Mouse (Mus musculus) lung, postnatal 36 days (tissue): ENCODE results near the gene Elf2.
"Not testable (repeated sequence)": the region's sequence is repeated elsewhere in the genome, so short reads cannot be mapped to it uniquely, and the experiment has no call there.

Source experiments
- DNase-seq: peaks from one replicate; pipeline ENCODE4 v3.0.0; 2022; ENCODE audit warnings: mixed read lengths

The Elf2 gene

GRCm38 (mm10) chr3:51358660-51359557 lies 18.4 kb upstream of the Elf2 start:
- peak; percentile 83 for DNase-seq

- DNase-seq: peak; percentile 84
Measured at GRCm38 (mm10) chr3:51358181-51358580, 17.7 kb upstream of the Elf2 start.

- no peak for DNase-seq
Measured at GRCm38 (mm10) chr3:51357624-51358023, 17.2 kb upstream of the Elf2 start.

GRCm38 (mm10) chr3:51357078-51357477 lies 16.6 kb upstream of the Elf2 start:
- no peak for DNase-seq

- not testable (repeated sequence) for DNase-seq
Measured at GRCm38 (mm10) chr3:51354956-51355355, 14.5 kb upstream of the Elf2 start.

GRCm38 (mm10) chr3:51354034-51354427 lies 13.6 kb upstream of the Elf2 start:
- DNase-seq: no peak

- DNase-seq: peak; percentile 87
Measured at GRCm38 (mm10) chr3:51353325-51354033, 13.0 kb upstream of the Elf2 start.

GRCm38 (mm10) chr3:51350806-51351205 lies 10.3 kb upstream of the Elf2 start:
- DNase-seq: no peak

- DNase-seq: no peak
Measured at GRCm38 (mm10) chr3:51348646-51349238, 8.3 kb upstream of the Elf2 start.

GRCm38 (mm10) chr3:51345017-51345416 lies 4.6 kb upstream of the Elf2 start:
- DNase-seq: not testable (repeated sequence)

- not testable (repeated sequence) for DNase-seq
Measured at GRCm38 (mm10) chr3:51344182-51344581, 3.7 kb upstream of the Elf2 start.

- DNase-seq: no peak
Measured at GRCm38 (mm10) chr3:51343260-51343659, 2.8 kb upstream of the Elf2 start.

- no peak for DNase-seq
Measured at GRCm38 (mm10) chr3:51342152-51342551, 1.7 kb upstream of the Elf2 start.

- peak; percentile 92 for DNase-seq
Measured at GRCm38 (mm10) chr3:51341268-51342081, 1.0 kb upstream of the Elf2 start.

GRCm38 (mm10) chr3:51339734-51340551 lies 520 bp downstream of the Elf2 start:
- peak; percentile 45 for DNase-seq

- DNase-seq: no peak
Measured at GRCm38 (mm10) chr3:51339378-51339733, 1.1 kb downstream of the Elf2 start.

GRCm38 (mm10) chr3:51335378-51335777 lies 5.1 kb downstream of the Elf2 start:
- no peak for DNase-seq

- no peak for DNase-seq
Measured at GRCm38 (mm10) chr3:51333950-51334349, 6.5 kb downstream of the Elf2 start.

GRCm38 (mm10) chr3:51333234-51333889 lies 7.1 kb downstream of the Elf2 start:
- peak; percentile 72 for DNase-seq

GRCm38 (mm10) chr3:51330086-51330485 lies 10.4 kb downstream of the Elf2 start:
- DNase-seq: no peak

- DNase-seq: no peak
Measured at GRCm38 (mm10) chr3:51328546-51328945, 11.9 kb downstream of the Elf2 start.
